Mouse (Mus musculus): ENCODE results near the gene Rabgap1l. TPM values are rescaled to one million over a fixed set of nuclear protein-coding genes. Genes with fewer than 3 reads are reported as not detected.
"Not testable (repeated sequence)": the region's sequence is repeated elsewhere in the genome, so short reads cannot be mapped to it uniquely, and the experiment has no call there.

Rabgap1l gene
- polyA plus RNA-seq, 1 experiment from 2014 or later = 35.9 TPM

GRCm38 (mm10) chr1:160441161-160441560 is 351.9 kb downstream of the Rabgap1l start:
- Histone ChIP-seq H3K27me3 (no peaks in the 10 kb centered on the region), H3K4me3 (no peak overlapping the region), H3K27ac (replicated peaks) (no peak overlapping the region), H3K4me1 (0 out of 2 replicates have a peak, but pooled peaks cover 3% of the 10 kb centered on the region), H3K9ac (replicated peaks) (no peak overlapping the region), H3K36me3 (no peaks in the 10 kb centered on the region), H3K9me3 (no peaks in the 10 kb centered on the region), H3K4me2 (replicated peaks) (no peak overlapping the region)
- ATAC-seq (replicated peaks) = no peak
- WGBS = 85% methylated on average over 5 of the region's 5 CpGs

DNA sequence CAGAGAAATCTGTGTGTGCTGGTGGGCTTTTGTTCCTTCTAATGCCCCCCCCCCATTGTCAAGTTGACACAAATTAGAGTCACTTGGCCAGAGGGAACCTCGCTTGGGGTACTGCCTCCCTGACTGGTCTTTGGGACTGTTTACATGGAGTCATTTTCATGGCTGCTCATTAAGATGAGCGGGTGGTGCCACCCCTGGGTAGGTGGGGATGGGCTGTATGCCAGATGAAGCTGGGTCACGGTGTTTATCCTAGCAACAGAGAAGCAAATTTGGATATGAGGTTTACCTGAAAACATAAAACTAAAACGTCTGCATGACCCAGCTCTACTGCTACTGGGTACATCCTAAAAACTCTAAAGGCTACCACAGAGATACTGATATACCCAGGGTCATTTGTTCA is 354.2 kb downstream of the Rabgap1l start:
- Histone ChIP-seq H3K9ac (replicated peaks) (no peak overlapping the region), H3K4me3 (no peak overlapping the region), H3K36me3 (no peaks in the 10 kb centered on the region), H3K27ac (replicated peaks) (no peak overlapping the region), H3K4me1 (0 out of 2 replicates have a peak, but pooled peaks cover 3% of the 10 kb centered on the region), H3K27me3 (no peaks in the 10 kb centered on the region), H3K9me3 (no peaks in the 10 kb centered on the region), H3K4me2 (replicated peaks) (no peak overlapping the region)
- WGBS = 55% methylated on average over 4 of the region's 4 CpGs
- ATAC-seq (replicated peaks) = no peak

DNA sequence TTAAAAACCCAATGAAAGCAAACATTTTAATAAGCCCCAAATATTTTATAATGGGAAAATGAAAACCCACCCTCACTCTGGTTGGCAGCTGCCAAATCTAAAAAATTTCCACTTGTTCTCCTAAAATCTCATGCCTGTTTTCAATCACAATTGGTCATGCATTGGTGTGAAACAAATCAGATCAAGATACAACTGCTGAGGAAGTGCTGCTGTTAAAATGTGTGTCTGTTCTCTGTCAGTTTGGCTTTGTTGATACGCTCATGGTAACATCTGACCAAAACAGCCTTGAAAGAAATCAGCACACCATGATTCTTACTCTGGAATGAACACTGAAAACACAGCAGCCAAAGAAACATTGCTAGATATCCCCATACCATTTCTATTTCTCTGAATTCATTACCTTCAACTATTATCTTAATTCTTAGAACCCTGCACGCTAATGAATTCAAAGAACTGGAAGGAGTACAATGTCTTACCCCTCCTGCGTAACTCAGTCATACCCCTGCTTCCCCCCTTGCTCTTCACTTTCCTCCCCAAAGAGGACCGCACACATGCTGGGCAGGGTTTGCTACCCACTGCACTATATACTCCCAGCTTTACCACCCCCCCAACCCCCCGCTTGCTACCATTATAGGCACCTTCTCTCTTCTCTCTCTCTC is 375.7 kb downstream of the Rabgap1l start:
- no peaks in the 10 kb centered on the region for H3K9me3 ChIP-seq
- no peaks in the 10 kb centered on the region for H3K4me1 ChIP-seq
- H3K27ac ChIP-seq (replicated peaks) = no peak overlapping the region
- no peak overlapping the region for H3K9ac ChIP-seq (replicated peaks)
- H3K36me3 ChIP-seq = no peaks in the 10 kb centered on the region
- no peaks in the 10 kb centered on the region for H3K27me3 ChIP-seq
- H3K4me3 ChIP-seq = no peak overlapping the region
- 65% methylated on average over 5 of the region's 5 CpGs for WGBS
- no peak for ATAC-seq (replicated peaks)
- no peak overlapping the region for H3K4me2 ChIP-seq (replicated peaks)

GRCm38 (mm10) chr1:160410822-160411221 is 382.2 kb downstream of the Rabgap1l start:
- H3K9me3 ChIP-seq = no peaks in the 10 kb centered on the region
- no peak overlapping the region for H3K9ac ChIP-seq (replicated peaks)
- H3K27ac ChIP-seq (replicated peaks) = no peak overlapping the region
- H3K4me1 ChIP-seq = peaks cover 3% of the 10 kb centered on the region
- ATAC-seq (replicated peaks) = no peak; the same call in 1 of the 2 replicates
- 43% methylated on average over 5 of the region's 5 CpGs for WGBS
- H3K4me2 ChIP-seq (replicated peaks) = no peak overlapping the region
- H3K4me3 ChIP-seq = no peak overlapping the region
- no peaks in the 10 kb centered on the region for H3K36me3 ChIP-seq
- H3K27me3 ChIP-seq = no peaks in the 10 kb centered on the region

DNA sequence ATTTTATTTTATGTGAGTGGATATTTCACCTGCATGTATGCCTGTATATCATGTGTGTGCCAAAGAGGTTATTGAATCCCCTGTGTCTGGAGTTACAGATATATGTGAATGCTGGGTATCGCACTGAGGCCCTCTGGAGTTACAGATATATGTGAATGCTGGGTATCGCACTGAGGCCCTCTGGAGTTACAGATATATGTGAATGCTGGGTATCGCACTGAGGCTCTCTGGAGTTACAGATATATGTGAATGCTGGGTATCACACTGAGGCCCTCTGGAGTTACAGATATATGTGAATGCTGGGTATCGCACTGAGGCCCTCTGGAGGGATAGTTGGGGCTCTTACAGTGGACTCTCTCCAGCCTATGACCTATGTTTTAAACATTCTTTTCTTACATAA is 383.3 kb downstream of the Rabgap1l start:
- 95% methylated on average over 4 of the region's 4 CpGs for WGBS
- H3K9me3 ChIP-seq; H3K36me3 ChIP-seq; H3K4me1 ChIP-seq; ATAC-seq (replicated peaks); H3K27me3 ChIP-seq; H3K9ac ChIP-seq (replicated peaks); H3K27ac ChIP-seq (replicated peaks); H3K4me2 ChIP-seq (replicated peaks); H3K4me3 ChIP-seq: not testable (repeated sequence)

DNA sequence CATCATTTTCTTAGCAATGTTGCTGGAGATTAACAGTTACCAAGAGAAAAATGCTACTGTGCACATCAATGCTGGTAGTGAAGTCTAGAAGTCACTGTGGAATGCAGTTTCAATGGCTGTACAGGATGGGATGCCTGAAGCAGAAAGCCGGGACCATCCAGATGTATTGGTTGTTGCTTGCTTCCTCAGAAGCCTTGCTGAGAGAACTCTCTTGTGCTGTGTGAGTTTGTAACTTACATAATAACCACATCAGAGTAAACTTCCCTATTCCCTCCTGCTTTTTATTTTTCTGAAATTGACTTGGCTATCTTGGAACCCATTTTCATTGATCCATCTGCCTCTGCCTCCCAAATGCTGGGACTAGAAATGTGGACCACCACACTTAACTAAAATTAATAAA is 383.9 kb downstream of the Rabgap1l start:
- peaks cover 3% of the 10 kb centered on the region for H3K4me1 ChIP-seq
- no peak overlapping the region for H3K4me3 ChIP-seq
- no peaks in the 10 kb centered on the region for H3K9me3 ChIP-seq
- H3K4me2 ChIP-seq (replicated peaks) = no peak overlapping the region
- no peaks in the 10 kb centered on the region for H3K36me3 ChIP-seq
- no peak for ATAC-seq (replicated peaks)
- no peak overlapping the region for H3K9ac ChIP-seq (replicated peaks)
- H3K27me3 ChIP-seq = no peaks in the 10 kb centered on the region
- H3K27ac ChIP-seq (replicated peaks) = no peak overlapping the region
- WGBS = 94% methylated on average over 1 of the region's 1 CpGs

DNA sequence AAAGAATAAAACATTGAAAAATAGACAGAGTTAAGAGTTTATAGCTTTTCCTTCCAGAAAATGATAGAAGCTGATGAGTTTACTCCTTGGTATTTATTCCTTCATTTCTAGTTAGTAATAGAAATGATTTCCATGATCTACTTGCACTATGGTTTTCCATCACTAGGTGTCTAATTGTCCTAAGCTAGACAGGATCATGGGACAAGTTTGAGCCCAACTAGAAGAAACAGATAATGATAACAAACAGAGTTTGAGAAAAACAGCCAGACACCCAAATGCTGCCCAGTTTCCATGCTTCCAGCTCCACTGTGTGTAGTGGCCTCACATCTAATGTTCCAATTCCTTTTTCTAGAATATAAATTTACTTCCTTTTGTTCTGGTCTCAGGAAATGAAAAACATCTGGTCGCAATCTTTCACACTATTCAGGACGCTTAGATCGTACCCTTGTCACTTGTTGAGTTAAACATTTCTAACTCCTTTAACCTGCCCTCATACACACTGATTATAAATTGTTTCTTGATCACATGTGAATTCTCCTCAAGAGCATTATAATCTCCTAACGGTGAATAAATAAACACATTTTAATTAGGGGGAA is 384.6 kb downstream of the Rabgap1l start:
- H3K27ac ChIP-seq (replicated peaks) = no peak overlapping the region
- peaks cover 3% of the 10 kb centered on the region for H3K4me1 ChIP-seq
- no peak overlapping the region for H3K4me3 ChIP-seq
- no peaks in the 10 kb centered on the region for H3K36me3 ChIP-seq
- H3K9me3 ChIP-seq = no peaks in the 10 kb centered on the region
- H3K4me2 ChIP-seq (replicated peaks) = no peak overlapping the region
- WGBS = 74% methylated on average over 4 of the region's 4 CpGs
- no peak overlapping the region for H3K9ac ChIP-seq (replicated peaks)
- no peaks in the 10 kb centered on the region for H3K27me3 ChIP-seq
- no peak for ATAC-seq (replicated peaks)

- Histone ChIP-seq H3K9ac (replicated peaks) (no peak overlapping the region), H3K4me3 (no peak overlapping the region), H3K27ac (replicated peaks) (no peak overlapping the region), H3K36me3 (no peaks in the 10 kb centered on the region), H3K27me3 (no peaks in the 10 kb centered on the region), H3K4me1 (no peaks in the 10 kb centered on the region), H3K9me3 (no peaks in the 10 kb centered on the region), H3K4me2 (replicated peaks) (no peak overlapping the region)
- 0 out of 2 replicates have a peak, but pooled peaks have one; percentile 60 for ATAC-seq (replicated peaks)
Observed at GRCm38 (mm10) chr1:160399428-160399827, 393.6 kb downstream of the Rabgap1l start.

- Histone ChIP-seq H3K27me3 (no peaks in the 10 kb centered on the region), H3K4me3 (no peak overlapping the region), H3K4me1 (no peaks in the 10 kb centered on the region), H3K9ac (replicated peaks) (no peak overlapping the region), H3K27ac (replicated peaks) (no peak overlapping the region), H3K4me2 (replicated peaks) (no peak overlapping the region), H3K9me3 (no peaks in the 10 kb centered on the region), H3K36me3 (no peaks in the 10 kb centered on the region)
- WGBS = 63% methylated on average over 2 of the region's 2 CpGs
- ATAC-seq (replicated peaks) = no peak
Observed at GRCm38 (mm10) chr1:160397037-160397436, 396.0 kb downstream of the Rabgap1l start.

DNA sequence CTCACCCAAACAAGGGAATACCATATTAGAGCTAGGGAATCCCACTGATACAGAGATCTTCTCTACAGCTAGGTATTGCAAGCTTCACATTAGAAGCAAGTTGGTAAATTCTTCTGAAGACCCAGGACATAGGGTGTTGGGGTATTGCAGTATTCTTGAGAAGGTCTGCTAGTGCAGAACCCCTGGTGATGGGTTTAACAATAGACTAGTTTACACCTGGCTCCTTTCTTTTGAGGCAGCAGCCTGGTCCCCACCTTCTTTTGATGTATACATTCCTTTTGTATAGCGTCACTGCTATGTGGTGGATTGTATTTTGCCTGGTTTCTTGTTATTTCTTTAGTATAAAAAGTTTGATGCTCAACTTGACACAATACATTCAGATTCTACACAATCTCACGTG is 405.6 kb downstream of the Rabgap1l start:
- Histone ChIP-seq H3K4me3 (no peak overlapping the region), H3K4me1 (no peaks in the 10 kb centered on the region), H3K9ac (replicated peaks) (no peak overlapping the region), H3K27ac (replicated peaks) (no peak overlapping the region), H3K36me3 (no peaks in the 10 kb centered on the region), H3K27me3 (no peaks in the 10 kb centered on the region), H3K4me2 (replicated peaks) (no peak overlapping the region), H3K9me3 (no peaks in the 10 kb centered on the region)
- no peak for ATAC-seq (replicated peaks)
- WGBS = 50% methylated on average over 2 of the region's 2 CpGs

DNA sequence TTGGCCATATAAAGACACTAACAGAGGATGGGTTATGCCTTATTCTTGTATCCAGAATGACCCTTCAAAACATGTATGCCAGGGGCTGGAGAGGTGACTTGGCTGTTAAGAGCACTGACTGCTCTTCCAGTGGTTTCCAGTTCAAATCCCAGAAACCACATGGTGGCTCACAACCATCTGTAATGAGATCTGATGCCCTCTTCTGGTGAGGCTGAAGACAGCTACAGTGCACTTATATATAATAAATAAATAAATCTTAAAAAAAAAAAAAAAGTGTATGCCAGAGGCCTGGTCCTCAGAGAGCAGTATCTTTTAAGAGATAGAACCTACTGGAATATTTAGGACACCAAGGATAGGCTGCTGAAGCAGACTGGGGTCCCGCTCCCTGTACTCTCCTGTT is 414.6 kb downstream of the Rabgap1l start:
- no peaks in the 10 kb centered on the region for H3K4me1 ChIP-seq
- no peaks in the 10 kb centered on the region for H3K36me3 ChIP-seq
- H3K4me3 ChIP-seq = no peak overlapping the region
- H3K9ac ChIP-seq (replicated peaks) = no peak overlapping the region
- H3K9me3 ChIP-seq = no peaks in the 10 kb centered on the region
- no peak overlapping the region for H3K4me2 ChIP-seq (replicated peaks)
- no peak overlapping the region for H3K27ac ChIP-seq (replicated peaks)
- WGBS = 93% methylated on average over 1 of the region's 1 CpGs
- ATAC-seq (replicated peaks) = peak; percentile 30; the same call in 1 of the 2 replicates
- H3K27me3 ChIP-seq = no peaks in the 10 kb centered on the region

GRCm38 (mm10) chr1:160377337-160378336 is 415.4 kb downstream of the Rabgap1l start:
- Histone ChIP-seq H3K27me3 (no peaks in the 10 kb centered on the region), H3K4me1 (no peaks in the 10 kb centered on the region), H3K9me3 (no peaks in the 10 kb centered on the region), H3K4me3 (no peak overlapping the region), H3K36me3 (no peaks in the 10 kb centered on the region), H3K27ac (replicated peaks) (no peak overlapping the region), H3K9ac (replicated peaks) (no peak overlapping the region), H3K4me2 (replicated peaks) (no peak overlapping the region)
- WGBS = 64% methylated on average over 10 of the region's 10 CpGs
- peak; percentile 90 for ATAC-seq (replicated peaks)
